22 mouse cellular contexts compared by ENCODE assay signal in genomic region chr19:45430971-45431633, GRCm38 (mm10).
DNase-seq lines count a peak whose midpoint lies in the region; ATAC-seq and TF ChIP-seq lines count a peak whose summit lies in the region.
"Had no signal": no experiment of that assay in that cellular context is flagged by ENCODE, and none has a peak within 500 bp of the region (broad histone marks: within the 10 kb centered on the region; RNA-seq: fewer than 3 reads in every experiment).

No protein-coding gene starts in this region.

- no peak overlapping the region for H3K27ac ChIP-seq in kidney, adult 2 months (ENCODE audit: insufficient read depth, low read depth, low read length)
- H3K27ac ChIP-seq in kidney, embryonic 16.5 days (ENCODE audit: low read length) = no peak overlapping the region
- H3K27ac ChIP-seq in midbrain, postnatal 0 days (ENCODE audit: low read depth, low read length) = no peak overlapping the region
- no peak overlapping the region for H3K27ac ChIP-seq in midbrain, embryonic 10.5 days (replicated peaks)
- H3K27ac ChIP-seq in stomach, postnatal 0 days (replicated peaks) = no peak overlapping the region
- no peak overlapping the region for H3K27ac ChIP-seq in limb, embryonic 10.5 days
- H3K27ac ChIP-seq: embryonic facial prominence, embryonic 10.5 days; hindbrain, embryonic 15.5 days; liver, embryonic 12.5 days had no signal

- H3K4me2 ChIP-seq in kidney, embryonic 16.5 days (replicated peaks; ENCODE audit: low read depth, low read length) = no peak overlapping the region
- H3K4me2 ChIP-seq in midbrain, postnatal 0 days (ENCODE audit: low read depth, low read length, poor library complexity, severe bottlenecking) = no peak overlapping the region
- no peak overlapping the region for H3K4me2 ChIP-seq in stomach, postnatal 0 days (replicated peaks; ENCODE audit: low read depth)
- H3K4me2 ChIP-seq: heart, embryonic 11.5 days; hindbrain, embryonic 15.5 days; liver, embryonic 12.5 days had no signal

- no peaks in the 10 kb centered on the region for H3K27me3 ChIP-seq in kidney, adult 2 months (replicated peaks; ENCODE audit: control insufficient read depth, insufficient read depth, low read length)
- no peaks in the 10 kb centered on the region for H3K27me3 ChIP-seq in kidney, embryonic 16.5 days (ENCODE audit: insufficient read depth, low read length)
- H3K27me3 ChIP-seq in midbrain, postnatal 0 days (ENCODE audit: insufficient read depth, low read length) = no peaks in the 10 kb centered on the region
- H3K27me3 ChIP-seq in midbrain, embryonic 10.5 days (ENCODE audit: low read depth, poor library complexity, severe bottlenecking) = no peaks in the 10 kb centered on the region
- H3K27me3 ChIP-seq in stomach, postnatal 0 days (ENCODE audit: control insufficient read depth, insufficient read depth, low read length) = no peaks in the 10 kb centered on the region
- no peaks in the 10 kb centered on the region for H3K27me3 ChIP-seq in limb, embryonic 10.5 days (ENCODE audit: low read depth, poor library complexity, severe bottlenecking)
- H3K27me3 ChIP-seq: hindbrain, embryonic 15.5 days; liver, embryonic 12.5 days had no signal

- H3K36me3 ChIP-seq in kidney, adult 2 months (ENCODE audit: control insufficient read depth, insufficient read depth, low read length) = no peaks in the 10 kb centered on the region
- no peaks in the 10 kb centered on the region for H3K36me3 ChIP-seq in kidney, embryonic 16.5 days (ENCODE audit: insufficient read depth, low read length)
- H3K36me3 ChIP-seq in midbrain, postnatal 0 days (ENCODE audit: insufficient read depth, low read length) = no peaks in the 10 kb centered on the region
- no peaks in the 10 kb centered on the region for H3K36me3 ChIP-seq in midbrain, embryonic 10.5 days
- no peaks in the 10 kb centered on the region for H3K36me3 ChIP-seq in stomach, postnatal 0 days (ENCODE audit: control insufficient read depth, insufficient read depth, low read length)
- no peaks in the 10 kb centered on the region for H3K36me3 ChIP-seq in limb, embryonic 10.5 days
- H3K36me3 ChIP-seq: embryonic facial prominence, embryonic 10.5 days; hindbrain, embryonic 15.5 days; liver, embryonic 12.5 days had no signal

- WGBS in kidney, adult 2 months = 82% methylated on average over 6 of the region's 6 CpGs
- 84% methylated on average over 6 of the region's 6 CpGs for WGBS in kidney, embryonic 16.5 days
- WGBS in midbrain, postnatal 0 days = 76% methylated on average over 6 of the region's 6 CpGs
- WGBS in midbrain, embryonic 10.5 days = 88% methylated on average over 6 of the region's 6 CpGs
- WGBS in stomach, postnatal 0 days = 76% methylated on average over 6 of the region's 6 CpGs
- 82% methylated on average over 6 of the region's 6 CpGs for WGBS in limb, embryonic 10.5 days

- no peaks in the 10 kb centered on the region for H3K4me1 ChIP-seq in kidney, adult 2 months (ENCODE audit: control insufficient read depth, insufficient read depth, low read length)
- peaks cover 18% of the 10 kb centered on the region; the same call in 1 of the 2 replicates for H3K4me1 ChIP-seq in kidney, embryonic 16.5 days (ENCODE audit: insufficient read depth, low read length)
- H3K4me1 ChIP-seq in midbrain, postnatal 0 days (ENCODE audit: insufficient read depth, low read length) = no peaks in the 10 kb centered on the region; the same call in 1 of the 2 replicates
- H3K4me1 ChIP-seq in midbrain, embryonic 10.5 days = no peaks in the 10 kb centered on the region
- H3K4me1 ChIP-seq in stomach, postnatal 0 days (replicated peaks; ENCODE audit: control insufficient read depth, insufficient read depth) = no peaks in the 10 kb centered on the region
- H3K4me1 ChIP-seq in limb, embryonic 10.5 days = no peaks in the 10 kb centered on the region

- H3K4me3 ChIP-seq in kidney, adult 2 months (ENCODE audit: insufficient read depth, low read depth, low read length) = no peak overlapping the region
- no peak overlapping the region for H3K4me3 ChIP-seq in kidney, embryonic 16.5 days (ENCODE audit: low read length)
- H3K4me3 ChIP-seq in midbrain, postnatal 0 days (ENCODE audit: low read depth, low read length) = no peak overlapping the region
- no peak overlapping the region for H3K4me3 ChIP-seq in midbrain, embryonic 10.5 days
- no peak overlapping the region for H3K4me3 ChIP-seq in stomach, postnatal 0 days (ENCODE audit: low read depth, low read length)
- no peak overlapping the region for H3K4me3 ChIP-seq in limb, embryonic 10.5 days
- H3K4me3 ChIP-seq: embryonic facial prominence, embryonic 10.5 days; hindbrain, embryonic 15.5 days; liver, embryonic 12.5 days had no signal

- 0 out of 2 replicates have a peak, but pooled peaks have one; percentile 7 for TF ChIP-seq CTCF in kidney, adult 2 months (conservative IDR thresholded peaks at IDR 0.05; ENCODE audit: insufficient read depth, insufficient read length, low read depth, low read length)
- TF ChIP-seq CTCF in midbrain, postnatal 0 days (IDR thresholded peaks at IDR 0.05) = peak; percentile 27; the same call in 1 of the 2 replicates
- peak; percentile 34; the same call in 1 of the 2 replicates for TF ChIP-seq CTCF in stomach, postnatal 0 days (IDR thresholded peaks at IDR 0.05; ENCODE audit: low read depth)

- DNase-seq in adrenal gland, postnatal 14 days = peak; percentile 17
- no peak for DNase-seq in adrenal gland, adult (ENCODE audit: inconsistent age in 2 of 2, low spot score in 1 of 2)
- no peak for DNase-seq in kidney, adult 2 months
- DNase-seq in midbrain, postnatal 0 days (ENCODE audit: low spot score) = no peak
- DNase-seq in midbrain, embryonic 10.5 days (ENCODE audit: low spot score) = no peak
- no peak for DNase-seq in stomach, postnatal 0 days (ENCODE audit: low spot score)
- no peak for DNase-seq in limb, embryonic 10.5 days (ENCODE audit: low spot score)
- DNase-seq: adrenal gland, adult 2 months; cerebellum, adult 11 months; cerebellum, postnatal 25 days; gastrocnemius, postnatal 25 days; heart, postnatal 36 days; kidney, adult 18-20 months; kidney, postnatal 4 days; layer of hippocampus, postnatal 36 days; left cerebral cortex, postnatal 4 days had no signal

- no peak for TF ChIP-seq EP300 in stomach, postnatal 0 days (optimal IDR thresholded peaks at IDR 0.05)

- no peak overlapping the region for H3K9ac ChIP-seq in kidney, embryonic 16.5 days (replicated peaks; ENCODE audit: low read length)
- no peak overlapping the region for H3K9ac ChIP-seq in midbrain, postnatal 0 days (replicated peaks; ENCODE audit: low read length, poor library complexity, severe bottlenecking)
- H3K9ac ChIP-seq in stomach, postnatal 0 days (ENCODE audit: low read length) = no peak overlapping the region
- H3K9ac ChIP-seq: hindbrain, embryonic 15.5 days; liver, embryonic 12.5 days had no signal

- no peaks in the 10 kb centered on the region for H3K9me3 ChIP-seq in kidney, embryonic 16.5 days (ENCODE audit: low read length)
- H3K9me3 ChIP-seq in midbrain, postnatal 0 days (ENCODE audit: low read length) = no peaks in the 10 kb centered on the region
- no peaks in the 10 kb centered on the region for H3K9me3 ChIP-seq in midbrain, embryonic 10.5 days (replicated peaks)
- no peaks in the 10 kb centered on the region for H3K9me3 ChIP-seq in stomach, postnatal 0 days (ENCODE audit: control insufficient read depth, low read length)
- no peaks in the 10 kb centered on the region for H3K9me3 ChIP-seq in limb, embryonic 10.5 days (replicated peaks)
- H3K9me3 ChIP-seq: embryonic facial prominence, embryonic 10.5 days; hindbrain, embryonic 15.5 days; liver, embryonic 12.5 days had no signal

- no peak for TF ChIP-seq POLR2A in kidney, adult 2 months (IDR thresholded peaks at IDR 0.05; ENCODE audit: low read depth, low read length)

- ATAC-seq in kidney, embryonic 16.5 days (ENCODE audit: low FRiP score, low TSS enrichment) = no peak
- no peak for ATAC-seq in midbrain, postnatal 0 days (ENCODE audit: low FRiP score)
- ATAC-seq in stomach, postnatal 0 days (ENCODE audit: low FRiP score, low TSS enrichment) = no peak
- ATAC-seq: liver, embryonic 12.5 days; midbrain, embryonic 16.5 days had no signal
